Mouse (Mus musculus): ENCODE results near the gene Glmn. TPM values are rescaled to one million over a fixed set of nuclear protein-coding genes. Genes with fewer than 3 reads are reported as not detected.

Glmn gene
- polyA plus RNA-seq, 1 experiment = 18.3 TPM

DNA sequence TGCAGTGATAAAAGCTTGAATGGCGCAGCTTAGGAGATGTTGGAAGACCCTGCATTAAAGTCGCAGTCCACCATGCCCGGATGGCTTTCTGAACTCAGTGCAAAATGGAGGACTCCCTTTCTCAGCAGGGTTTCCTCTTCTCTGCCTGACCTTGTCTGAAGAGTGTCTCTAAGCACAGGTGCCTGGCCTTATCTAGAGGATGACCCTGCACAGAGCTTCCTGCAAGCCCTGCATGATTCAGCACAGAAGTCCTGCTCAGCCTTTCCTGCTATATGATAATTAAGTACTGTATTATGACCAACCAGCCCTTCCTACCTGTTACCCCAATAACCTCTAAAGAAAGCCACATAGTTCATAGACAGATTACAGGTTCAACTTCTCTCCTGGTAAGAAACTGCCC, 82.2 kb downstream of the Glmn start:
- DNase-seq (ENCODE audit: low read depth) = no peak
- TF ChIP-seq POLR2A (IDR thresholded peaks at IDR 0.05; ENCODE audit: borderline replicate concordance, extremely low read depth, insufficient read depth, insufficient read length, poor library complexity, severe bottlenecking) (no peak), CTCF (IDR thresholded peaks at IDR 0.05; ENCODE audit: borderline replicate concordance, extremely low read depth, insufficient read depth, insufficient read length) (no peak)

DNA sequence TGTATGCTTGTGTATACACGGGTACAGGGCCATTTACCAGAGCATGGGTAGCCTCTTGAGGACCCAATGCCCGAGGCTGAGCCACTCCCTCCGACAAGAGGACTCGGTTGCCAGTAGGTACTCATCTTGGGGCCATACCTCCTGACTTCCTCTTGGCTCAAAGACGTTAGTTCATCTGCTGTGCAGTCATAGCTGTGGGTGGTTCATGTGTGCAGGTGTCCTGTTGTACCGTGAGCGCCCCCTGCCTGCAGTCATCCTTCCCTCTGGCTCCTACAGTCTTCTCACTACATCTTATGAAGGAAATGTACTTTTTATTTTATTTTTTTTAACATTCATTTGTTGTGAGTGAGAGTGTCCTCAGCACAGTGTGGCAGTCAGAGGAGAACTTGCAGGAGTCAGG, 84.1 kb downstream of the Glmn start:
- DNase-seq (ENCODE audit: low read depth) = peak; percentile 69
- TF ChIP-seq POLR2A (IDR thresholded peaks at IDR 0.05; ENCODE audit: borderline replicate concordance, extremely low read depth, insufficient read depth, insufficient read length, poor library complexity, severe bottlenecking) = no peak
- peak; percentile 68 for TF ChIP-seq CTCF (IDR thresholded peaks at IDR 0.05; ENCODE audit: borderline replicate concordance, extremely low read depth, insufficient read depth, insufficient read length)

GRCm38 (mm10) chr5:107511326-107511725, 86.4 kb downstream of the Glmn start:
- TF ChIP-seq CTCF (IDR thresholded peaks at IDR 0.05; ENCODE audit: borderline replicate concordance, extremely low read depth, insufficient read depth, insufficient read length) (no peak), POLR2A (IDR thresholded peaks at IDR 0.05; ENCODE audit: borderline replicate concordance, extremely low read depth, insufficient read depth, insufficient read length, poor library complexity, severe bottlenecking) (no peak)
- no peak for DNase-seq (ENCODE audit: low read depth)

- TF ChIP-seq CTCF (IDR thresholded peaks at IDR 0.05; ENCODE audit: borderline replicate concordance, extremely low read depth, insufficient read depth, insufficient read length) (no peak), POLR2A (IDR thresholded peaks at IDR 0.05; ENCODE audit: borderline replicate concordance, extremely low read depth, insufficient read depth, insufficient read length, poor library complexity, severe bottlenecking) (no peak)
- no peak for DNase-seq (ENCODE audit: low read depth)
Measured at GRCm38 (mm10) chr5:107510503-107510902, 87.2 kb downstream of the Glmn start.

DNA sequence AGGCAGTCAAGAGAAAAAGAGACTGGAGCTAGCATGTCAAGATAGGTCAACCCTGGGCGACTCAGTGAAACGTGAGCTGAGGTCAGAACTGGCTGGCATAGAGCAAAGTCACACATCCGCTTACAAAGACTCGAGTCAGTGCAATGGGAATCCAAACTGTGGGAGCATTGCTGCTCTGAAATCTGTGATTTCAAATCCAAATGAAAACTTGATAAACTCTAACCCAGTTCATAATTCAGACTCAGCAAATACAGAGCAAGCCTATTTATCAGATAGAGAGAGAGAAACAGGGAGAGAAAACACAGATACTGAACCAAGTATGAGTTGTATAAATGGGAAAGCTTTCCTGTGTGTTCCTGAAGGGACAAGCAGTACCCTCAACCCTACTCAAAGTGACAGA, 90.4 kb downstream of the Glmn start, which contains the start of gene Gm42669:
Gene Gm42669 (plus strand): TSS at position 301 of the 400 bp plus-strand sequence.
- no peak for TF ChIP-seq POLR2A (IDR thresholded peaks at IDR 0.05; ENCODE audit: borderline replicate concordance, extremely low read depth, insufficient read depth, insufficient read length, poor library complexity, severe bottlenecking)
- TF ChIP-seq CTCF (IDR thresholded peaks at IDR 0.05; ENCODE audit: borderline replicate concordance, extremely low read depth, insufficient read depth, insufficient read length) = no peak
- no peak for DNase-seq (ENCODE audit: low read depth)

DNA sequence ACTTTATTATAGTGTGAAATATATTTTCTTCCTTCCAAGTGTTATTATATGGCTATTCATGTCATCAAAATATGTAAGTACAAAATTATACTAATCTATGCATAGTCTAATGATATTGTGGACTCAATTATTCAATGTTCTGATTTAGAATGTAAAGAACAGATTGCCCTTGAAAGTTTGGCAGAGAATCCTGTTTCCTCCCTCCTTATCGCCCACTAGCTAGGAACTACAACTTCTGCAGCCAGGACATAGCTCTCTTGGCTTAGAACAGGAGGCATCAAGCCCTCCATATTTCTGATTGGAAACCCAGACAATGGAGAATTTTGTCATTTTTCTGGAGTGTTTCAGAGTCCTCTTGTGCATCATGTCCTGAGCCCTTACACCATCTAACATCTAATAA, 96.9 kb downstream of the Glmn start:
- peak; percentile 51 for DNase-seq (ENCODE audit: low read depth)
- TF ChIP-seq CTCF (IDR thresholded peaks at IDR 0.05; ENCODE audit: borderline replicate concordance, extremely low read depth, insufficient read depth, insufficient read length) = no peak
- no peak for TF ChIP-seq POLR2A (IDR thresholded peaks at IDR 0.05; ENCODE audit: borderline replicate concordance, extremely low read depth, insufficient read depth, insufficient read length, poor library complexity, severe bottlenecking)

- TF ChIP-seq CTCF (IDR thresholded peaks at IDR 0.05; ENCODE audit: borderline replicate concordance, extremely low read depth, insufficient read depth, insufficient read length) (no peak), POLR2A (IDR thresholded peaks at IDR 0.05; ENCODE audit: borderline replicate concordance, extremely low read depth, insufficient read depth, insufficient read length, poor library complexity, severe bottlenecking) (no peak)
- DNase-seq (ENCODE audit: low read depth) = peak; percentile 63
Measured at GRCm38 (mm10) chr5:107499891-107500535, 97.7 kb downstream of the Glmn start.

Other genes starting within 250 kb of the Glmn start
- gene Ephx4, start 195.2 kb downstream of the Glmn start, polyA plus RNA-seq (2012; rRNA removed) = 1.7 and 2.7 TPM in 2 replicates
- gene Lpcat2b, start 166.3 kb downstream of the Glmn start, polyA plus RNA-seq (2012; rRNA removed) = not detected in 2 replicates
- gene Btbd8, start 159.9 kb downstream of the Glmn start, polyA plus RNA-seq (2012; rRNA removed) = 13.0 and 15.2 TPM in 2 replicates
- 0.16 and 0.33 TPM in 2 replicates for gene Gm42669, start 90.3 kb downstream of the Glmn start, polyA plus RNA-seq (2012; rRNA removed)
- gene 1700028K03Rik, start 63.2 kb downstream of the Glmn start, polyA plus RNA-seq (2012; rRNA removed) = 0.10 TPM in 2 replicates
- 11.5 and 12.3 TPM in 2 replicates for gene Rpap2, start 515 bp downstream of the Glmn start, polyA plus RNA-seq (2012; rRNA removed)
- 0.10 and 0.11 TPM in 2 replicates for gene Gfi1, start 128.1 kb upstream of the Glmn start, polyA plus RNA-seq (2012; rRNA removed)
- gene Ube2d2b, start 232.2 kb upstream of the Glmn start, polyA plus RNA-seq (2012; rRNA removed) = not detected in 2 replicates